Mouse (Mus musculus) lung, adult 18-20 months (tissue): Measurements from ENCODE around the gene Cfap20.
"Not testable (repeated sequence)": the region's sequence is repeated elsewhere in the genome, so short reads cannot be mapped to it uniquely, and the experiment has no call there.

Experiments used
- DNase-seq, 2 experiments: peaks; one replicate each; pipeline ENCODE4 v3.0.0; 2022; ENCODE audit warnings: mixed read lengths in 2 of 2

Gene Cfap20

GRCm38 (mm10) chr8:95411309-95411972 lies 23.2 kb downstream of the Cfap20 start:
- DNase-seq, result peak; percentile 52 to 63

GRCm38 (mm10) chr8:95409518-95409917 lies 25.2 kb downstream of the Cfap20 start:
- peak; percentile 47 to 74 for DNase-seq

- DNase-seq, result no peak
Measured at GRCm38 (mm10) chr8:95401091-95401490, 33.6 kb downstream of the Cfap20 start.

DNA sequence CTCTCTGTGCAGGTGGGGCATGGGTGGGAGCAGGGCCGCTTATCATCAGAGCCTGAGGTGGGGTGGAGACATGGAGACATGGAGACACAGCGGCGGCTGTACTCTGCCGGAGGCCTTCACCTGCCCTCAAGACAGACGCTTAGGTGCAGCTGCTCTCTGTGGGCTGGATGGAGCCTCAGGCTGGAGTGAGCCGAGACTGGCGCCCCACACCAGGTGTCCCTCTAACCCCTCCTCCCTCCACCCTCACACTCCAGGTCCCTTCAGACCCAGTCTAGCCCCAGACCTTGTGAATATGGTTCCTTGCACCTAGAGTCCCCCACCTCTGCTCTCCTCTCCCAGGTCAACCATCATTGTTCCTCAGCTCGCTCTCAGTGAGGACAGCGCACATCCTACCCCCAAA lies 35.5 kb downstream of the Cfap20 start:
- DNase-seq, result no peak

DNA sequence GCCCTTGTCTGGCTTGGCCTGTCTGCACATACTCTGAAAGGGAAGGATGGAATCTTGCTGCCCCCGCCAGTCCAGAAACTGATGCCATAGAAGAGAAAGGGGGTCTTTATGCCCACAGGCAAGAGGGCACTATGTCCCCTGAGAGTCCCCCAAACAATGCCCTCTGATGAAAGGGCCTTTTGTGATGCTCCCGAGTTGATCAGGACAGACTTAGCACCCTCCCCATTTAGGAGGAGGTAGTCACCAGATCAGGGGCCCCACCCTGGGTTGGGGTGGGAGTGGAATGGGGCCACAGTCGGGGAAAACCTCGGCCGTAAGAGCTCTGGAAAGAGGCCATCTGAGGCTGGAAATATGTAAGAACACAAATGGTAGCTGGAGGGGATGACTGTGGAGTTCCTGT lies 37.5 kb downstream of the Cfap20 start:
- no peak for DNase-seq

- DNase-seq, result no peak
Measured at GRCm38 (mm10) chr8:95396752-95397151, 37.9 kb downstream of the Cfap20 start.

GRCm38 (mm10) chr8:95395186-95395918 lies 39.3 kb downstream of the Cfap20 start:
- DNase-seq, result no peak

GRCm38 (mm10) chr8:95392604-95393003 lies 42.1 kb downstream of the Cfap20 start:
- DNase-seq, result peak; percentile 31 to 54

- no peak for DNase-seq
Measured at GRCm38 (mm10) chr8:95391101-95391500, 43.6 kb downstream of the Cfap20 start.

- DNase-seq, result no peak
Measured at GRCm38 (mm10) chr8:95390312-95390711, 44.4 kb downstream of the Cfap20 start.

- DNase-seq, result no peak
Measured at GRCm38 (mm10) chr8:95387936-95388335, 46.7 kb downstream of the Cfap20 start.

- no peak for DNase-seq
Measured at GRCm38 (mm10) chr8:95387221-95387620, 47.4 kb downstream of the Cfap20 start.

DNA sequence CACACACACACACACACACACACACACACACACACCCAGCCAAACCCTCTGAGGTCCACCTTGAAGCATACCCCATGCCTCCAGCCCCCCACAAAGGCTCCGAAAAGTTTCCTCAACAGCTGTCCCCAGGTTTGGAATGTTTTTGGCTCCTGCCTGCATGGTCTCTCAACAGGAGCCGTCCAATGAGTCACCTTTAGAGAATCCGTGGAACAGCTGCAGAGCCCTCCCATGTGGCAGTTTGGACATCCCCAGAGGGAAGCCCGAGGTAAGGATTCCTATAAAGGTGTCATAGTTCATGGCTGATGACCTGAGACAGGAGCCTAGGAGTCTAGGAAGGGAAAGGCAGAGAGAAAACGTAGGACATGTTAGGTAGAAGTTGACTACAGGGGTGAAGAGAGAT lies 48.6 kb downstream of the Cfap20 start:
- no peak for DNase-seq

DNA sequence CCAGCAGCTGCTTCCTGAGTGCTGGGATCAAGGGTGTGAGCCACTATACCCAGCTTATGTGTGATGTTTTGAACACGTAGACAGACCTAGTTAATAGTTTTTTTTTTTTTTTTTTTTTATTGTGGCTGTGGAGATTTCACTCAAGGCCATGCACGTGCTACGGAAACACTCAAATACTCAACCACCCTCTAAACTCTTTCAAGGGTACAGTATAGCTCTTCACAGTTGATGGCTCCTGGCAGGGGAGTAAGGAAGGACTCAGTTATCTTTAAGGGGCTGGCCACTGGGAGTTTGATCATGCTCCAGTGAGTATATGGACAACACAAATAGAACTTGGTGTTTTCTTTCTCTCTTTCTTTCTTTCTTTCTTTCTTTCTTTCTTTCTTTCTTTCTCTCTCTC lies 50.2 kb downstream of the Cfap20 start:
- peak in 1 of 2 experiments; percentile 53 for DNase-seq

- DNase-seq, result no peak
Measured at GRCm38 (mm10) chr8:95381595-95381994, 53.1 kb downstream of the Cfap20 start.

GRCm38 (mm10) chr8:95380953-95381352 lies 53.7 kb downstream of the Cfap20 start:
- DNase-seq, result peak; percentile 33 to 65

- DNase-seq, result not testable (repeated sequence)
Measured at GRCm38 (mm10) chr8:95378928-95379327, 55.7 kb downstream of the Cfap20 start.

- peak; percentile 88 to 93 for DNase-seq
Measured at GRCm38 (mm10) chr8:95377863-95378291, 56.8 kb downstream of the Cfap20 start.

- no peak for DNase-seq
Measured at GRCm38 (mm10) chr8:95377101-95377500, 57.6 kb downstream of the Cfap20 start.

GRCm38 (mm10) chr8:95376309-95376999 lies 58.2 kb downstream of the Cfap20 start:
- DNase-seq, result peak in 1 of 2 experiments; percentile 39

- no peak for DNase-seq
Measured at GRCm38 (mm10) chr8:95375374-95375930, 59.2 kb downstream of the Cfap20 start.

DNA sequence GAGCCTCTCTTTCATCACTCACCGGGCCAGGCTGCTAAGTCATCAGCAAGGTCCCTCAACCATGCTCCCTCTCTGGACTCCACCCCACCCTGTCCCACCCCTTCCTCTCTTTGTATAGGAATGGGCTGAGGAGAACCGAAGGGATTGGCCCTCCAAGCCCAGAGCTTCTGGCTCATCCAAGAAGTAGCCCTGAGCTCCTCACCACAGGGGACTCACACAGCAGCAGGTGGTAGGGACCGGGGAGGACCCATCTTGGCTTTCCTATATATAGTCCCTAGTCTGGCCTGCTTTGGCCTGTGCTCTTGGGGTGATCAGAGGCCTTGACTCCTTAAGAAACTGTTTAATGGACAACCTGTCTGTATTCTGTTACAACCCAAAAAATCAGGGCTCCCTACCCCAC lies 60.2 kb downstream of the Cfap20 start:
- no peak for DNase-seq

GRCm38 (mm10) chr8:95373389-95374002 lies 61.2 kb downstream of the Cfap20 start:
- no peak for DNase-seq
